Mouse (Mus musculus) stomach, embryonic 14.5 days (tissue): ENCODE data around the gene Olfr465-ps1. TPM values are rescaled to one million over a fixed set of nuclear protein-coding genes. Genes with fewer than 3 reads are reported as not detected.

Experiments
- polyA plus RNA-seq: library from polyadenylated mRNA; unstranded; fragments of >200 nt; fragmentation: Nextera tagmentation; extraction: Ambion mirVana; gene quantifications from 2 replicates; pipeline ENCODE4 v1.2.1, GENCODE M21; 2014

The Olfr465-ps1 gene
- polyA plus RNA-seq, 1 experiment from 2014 or later, result not detected

Other genes with a start within 250 kb of the Olfr465-ps1 start
- gene Cntnap3, start 234.1 kb upstream of the Olfr465-ps1 start, polyA plus RNA-seq, result 0.62 and 0.95 TPM in 2 replicates
- gene Spata31, start 220.7 kb upstream of the Olfr465-ps1 start, polyA plus RNA-seq, result not detected in 2 replicates
- gene Spata31d1c, start 105.0 kb upstream of the Olfr465-ps1 start, polyA plus RNA-seq, result not detected in 2 replicates
- gene Prss47, start 85.3 kb upstream of the Olfr465-ps1 start, polyA plus RNA-seq, result not detected in 2 replicates
- 56.2 and 62.3 TPM in 2 replicates for gene Mfsd14b, start 25.1 kb upstream of the Olfr465-ps1 start, polyA plus RNA-seq
- not detected in 2 replicates for gene Olfr466, start 12.2 kb downstream of the Olfr465-ps1 start, polyA plus RNA-seq
- gene Nlrp4f, start 67.9 kb downstream of the Olfr465-ps1 start, polyA plus RNA-seq, result not detected in 2 replicates
- gene Gm10775, start 121.5 kb downstream of the Olfr465-ps1 start, polyA plus RNA-seq, result not detected in 2 replicates
- gene Zfp369, start 140.7 kb downstream of the Olfr465-ps1 start, polyA plus RNA-seq, result 22.0 and 23.3 TPM in 2 replicates